In the genomic region with DNA sequence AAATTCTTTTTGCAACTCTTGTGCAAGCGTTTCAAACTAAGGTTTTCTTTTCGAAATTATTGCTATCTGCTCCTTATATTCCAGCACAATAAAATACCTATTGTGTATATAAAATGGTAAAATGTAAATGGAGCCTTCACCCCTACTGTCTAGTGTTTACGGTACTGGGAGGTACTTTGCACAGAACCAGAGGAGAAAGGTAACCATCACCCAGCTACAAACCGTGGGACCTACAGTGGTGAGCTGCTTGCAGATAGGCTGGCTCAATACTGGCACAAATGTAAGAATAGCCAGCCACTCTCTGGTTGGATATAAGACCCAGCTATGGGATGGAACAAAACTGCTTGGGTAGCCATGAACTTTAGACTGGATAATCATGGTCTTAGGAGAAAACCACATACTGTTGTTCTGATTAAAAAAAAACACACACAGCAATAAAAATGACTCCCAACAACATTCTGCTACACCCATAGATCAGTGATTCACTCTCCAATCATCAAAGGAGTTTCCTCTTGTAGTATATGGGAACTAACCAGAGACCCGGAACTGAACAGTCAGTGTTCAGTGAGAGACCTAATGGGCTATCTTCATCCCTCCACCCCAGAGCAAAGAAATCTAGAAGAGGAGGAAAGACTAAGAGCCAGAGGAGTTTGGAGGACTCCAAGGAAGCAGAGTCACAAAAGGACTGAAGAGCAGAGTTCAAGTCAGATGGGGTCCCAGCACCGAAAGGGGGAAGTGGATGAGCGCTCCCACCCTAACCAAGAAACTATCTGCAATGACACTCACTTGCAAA, we compare ENCODE assay signal across 8 mouse cellular contexts. TPM values are rescaled to one million over a fixed set of nuclear protein-coding genes. Genes with fewer than 3 reads are reported as not detected.
DNase-seq lines count a peak whose midpoint lies in the region; ATAC-seq and TF ChIP-seq lines count a peak whose summit lies in the region.

No protein-coding gene starts in this region.

- H3K9me3 ChIP-seq in kidney, postnatal 0 days (replicated peaks; ENCODE audit: low read length), result no peaks in the 10 kb centered on the region
- H3K9me3 ChIP-seq in embryonic facial prominence, embryonic 11.5 days (replicated peaks; ENCODE audit: control insufficient read depth, low read length), result no peaks in the 10 kb centered on the region
- H3K9me3 ChIP-seq in intestine, embryonic 14.5 days (ENCODE audit: control insufficient read depth, low read length), result no peaks in the 10 kb centered on the region
- H3K9me3 ChIP-seq in midbrain, postnatal 0 days (ENCODE audit: low read length), result no peaks in the 10 kb centered on the region

- peak overlapping the region; percentile 99 for H3K4me3 ChIP-seq in kidney, postnatal 0 days (replicated peaks; ENCODE audit: low read depth, low read length)
- H3K4me3 ChIP-seq in embryonic facial prominence, embryonic 11.5 days (ENCODE audit: low read depth, low read length), result peak overlapping the region; percentile 98
- H3K4me3 ChIP-seq in intestine, embryonic 14.5 days (ENCODE audit: low read depth, low read length), result peak overlapping the region; percentile 90
- peak overlapping the region; percentile 89 for H3K4me3 ChIP-seq in midbrain, postnatal 0 days (ENCODE audit: low read depth, low read length)

- peak overlapping the region; percentile 98; the same call in 1 of the 2 replicates for H3K9ac ChIP-seq in kidney, postnatal 0 days (ENCODE audit: low read depth, low read length)
- H3K9ac ChIP-seq in embryonic facial prominence, embryonic 11.5 days (replicated peaks; ENCODE audit: low read length), result no peak overlapping the region
- H3K9ac ChIP-seq in intestine, embryonic 14.5 days (ENCODE audit: low read length), result peak overlapping the region; percentile 94; the same call in 1 of the 2 replicates
- H3K9ac ChIP-seq in midbrain, postnatal 0 days (replicated peaks; ENCODE audit: low read length, poor library complexity, severe bottlenecking), result peak overlapping the region; percentile 88; the same call in 1 of the 2 replicates

- H3K4me1 ChIP-seq in kidney, postnatal 0 days (replicated peaks; ENCODE audit: insufficient read depth, low read length), result 0 out of 2 replicates have a peak, but pooled peaks cover 5% of the 10 kb centered on the region
- no peaks in the 10 kb centered on the region for H3K4me1 ChIP-seq in embryonic facial prominence, embryonic 11.5 days (ENCODE audit: control insufficient read depth, insufficient read depth, low read length)
- peaks cover 20% of the 10 kb centered on the region for H3K4me1 ChIP-seq in intestine, embryonic 14.5 days (replicated peaks; ENCODE audit: control insufficient read depth, insufficient read depth, low read length)
- H3K4me1 ChIP-seq in midbrain, postnatal 0 days (ENCODE audit: insufficient read depth, low read length), result peaks cover 3% of the 10 kb centered on the region; the same call in 1 of the 2 replicates

- peak; percentile 43; the same call in 1 of the 2 replicates for ATAC-seq in kidney, postnatal 0 days (replicated peaks; ENCODE audit: low FRiP score, low read depth)
- ATAC-seq in embryonic facial prominence, embryonic 11.5 days (replicated peaks; ENCODE audit: insufficient number of reproducible peaks, low FRiP score, low TSS enrichment, low read depth), result peak; percentile 44; the same call in 1 of the 2 replicates
- ATAC-seq in intestine, embryonic 14.5 days (replicated peaks; ENCODE audit: low FRiP score, low TSS enrichment, low read depth), result peak; percentile 32; the same call in 1 of the 2 replicates
- ATAC-seq in midbrain, postnatal 0 days (ENCODE audit: low FRiP score), result 0 out of 2 replicates have a peak, but pooled peaks have one; percentile 43

- peak overlapping the region; percentile 69 for H3K4me2 ChIP-seq in kidney, postnatal 0 days (ENCODE audit: low read length)
- H3K4me2 ChIP-seq in embryonic facial prominence, embryonic 11.5 days (ENCODE audit: low read depth, low read length), result peak overlapping the region; percentile 41
- peak overlapping the region; percentile 77 for H3K4me2 ChIP-seq in intestine, embryonic 14.5 days (ENCODE audit: low read length)
- peak overlapping the region; percentile 52 for H3K4me2 ChIP-seq in midbrain, postnatal 0 days (ENCODE audit: low read depth, low read length, poor library complexity, severe bottlenecking)

- no peaks in the 10 kb centered on the region for H3K27me3 ChIP-seq in kidney, postnatal 0 days (ENCODE audit: insufficient read depth, low read length)
- H3K27me3 ChIP-seq in embryonic facial prominence, embryonic 11.5 days (ENCODE audit: control insufficient read depth, insufficient read depth, low read length), result no peaks in the 10 kb centered on the region
- H3K27me3 ChIP-seq in intestine, embryonic 14.5 days (replicated peaks; ENCODE audit: control insufficient read depth, insufficient read depth, low read length), result no peaks in the 10 kb centered on the region
- H3K27me3 ChIP-seq in midbrain, postnatal 0 days (ENCODE audit: insufficient read depth, low read length), result no peaks in the 10 kb centered on the region

- DNase-seq in kidney, postnatal 0 days (ENCODE audit: low spot score), result no peak
- DNase-seq in kidney, adult 18-20 months, result no peak
- DNase-seq in embryonic facial prominence, embryonic 11.5 days (ENCODE audit: low spot score), result no peak
- no peak for DNase-seq in intestine, embryonic 14.5 days (ENCODE audit: low spot score)
- DNase-seq in midbrain, postnatal 0 days (ENCODE audit: low spot score), result no peak
- DNase-seq in adipocyte (ENCODE audit: low spot score), result no peak
- DNase-seq in thymus, postnatal 36 days, result no peak
- DNase-seq in layer of hippocampus, adult 9-11 months, result no peak

- 61% methylated on average over 7 of the region's 7 CpGs for WGBS in kidney, postnatal 0 days
- 60% methylated on average over 7 of the region's 7 CpGs for WGBS in embryonic facial prominence, embryonic 11.5 days
- WGBS in intestine, embryonic 14.5 days, result 62% methylated on average over 7 of the region's 7 CpGs
- WGBS in midbrain, postnatal 0 days, result 64% methylated on average over 7 of the region's 7 CpGs

- no peak overlapping the region for H3K27ac ChIP-seq in kidney, postnatal 0 days
- no peak overlapping the region for H3K27ac ChIP-seq in embryonic facial prominence, embryonic 11.5 days (replicated peaks; ENCODE audit: low read depth, low read length)
- 0 out of 2 replicates have a peak overlapping the region, but pooled peaks have one; percentile 94 for H3K27ac ChIP-seq in intestine, embryonic 14.5 days (ENCODE audit: low read depth)
- H3K27ac ChIP-seq in midbrain, postnatal 0 days (ENCODE audit: low read depth, low read length), result no peak overlapping the region

- TF ChIP-seq CTCF in kidney, postnatal 0 days (IDR thresholded peaks at IDR 0.05; ENCODE audit: low read depth), result no peak
- TF ChIP-seq CTCF in midbrain, postnatal 0 days (IDR thresholded peaks at IDR 0.05), result no peak

- no peaks in the 10 kb centered on the region for H3K36me3 ChIP-seq in kidney, postnatal 0 days (ENCODE audit: insufficient read depth, low read length)
- no peaks in the 10 kb centered on the region for H3K36me3 ChIP-seq in embryonic facial prominence, embryonic 11.5 days (replicated peaks; ENCODE audit: control insufficient read depth, insufficient read depth, low read depth, low read length)
- 0 out of 2 replicates have a peak, but pooled peaks cover 4% of the 10 kb centered on the region for H3K36me3 ChIP-seq in intestine, embryonic 14.5 days (ENCODE audit: control insufficient read depth, insufficient read depth, low read length)
- no peaks in the 10 kb centered on the region for H3K36me3 ChIP-seq in midbrain, postnatal 0 days (ENCODE audit: insufficient read depth, low read length)

RNA-seq across cellular contexts. Expression of gene Vps4b, which starts 0.7 kb away (rescaled TPM):
- 67.3 and 75.7 TPM in 2 replicates for polyA plus RNA-seq in kidney, postnatal 0 days (2015; fragmentation: Nextera tagmentation; extraction: Ambion mirVana)
- polyA plus RNA-seq in embryonic facial prominence, embryonic 11.5 days (2014; fragmentation: Nextera tagmentation; extraction: Ambion mirVana), result 87.8 and 90.2 TPM in 2 replicates
- 74.8 and 82.1 TPM in 2 replicates for polyA plus RNA-seq in intestine, embryonic 14.5 days (2014; fragmentation: Nextera tagmentation; extraction: Ambion mirVana)
- total RNA-seq in midbrain, postnatal 0 days (2014; rRNA removed), result 20.1 and 23.9 TPM in 2 replicates
- polyA plus RNA-seq in midbrain, postnatal 0 days (2015; fragmentation: Nextera tagmentation; extraction: Ambion mirVana), result 23.1 and 23.4 TPM in 2 replicates

RNA-seq across cellular contexts. Expression of gene Kdsr, which starts 37.7 kb away (rescaled TPM):
- 13.1 and 13.2 TPM in 2 replicates for polyA plus RNA-seq in kidney, postnatal 0 days (2015; fragmentation: Nextera tagmentation; extraction: Ambion mirVana)
- 12.1 and 12.9 TPM in 2 replicates for polyA plus RNA-seq in embryonic facial prominence, embryonic 11.5 days (2014; fragmentation: Nextera tagmentation; extraction: Ambion mirVana)
- polyA plus RNA-seq in intestine, embryonic 14.5 days (2014; fragmentation: Nextera tagmentation; extraction: Ambion mirVana), result 13.5 and 15.0 TPM in 2 replicates
- 10.6 and 14.3 TPM in 2 replicates for total RNA-seq in midbrain, postnatal 0 days (2014; rRNA removed)
- polyA plus RNA-seq in midbrain, postnatal 0 days (2015; fragmentation: Nextera tagmentation; extraction: Ambion mirVana), result 17.1 and 18.9 TPM in 2 replicates
